Mouse (Mus musculus) lung, adult 2 months (tissue): ENCODE results near the gene Intu.

Source experiments
- CTCF ChIP-seq: fragments of 200-500 bp; IDR thresholded peaks from 2 replicates; pipeline ENCODE4 v1.5.1; 2011; ENCODE audit warnings: mild to moderate bottlenecking, low read length, control low read depth; ENCODE audit not compliant: insufficient read depth
- POLR2A ChIP-seq: fragments of 200-500 bp; IDR thresholded peaks from 2 replicates; pipeline ENCODE4 v1.6.1; 2011; ENCODE audit warnings: low read depth, mild to moderate bottlenecking, control low read depth, low read length, borderline replicate concordance; ENCODE audit errors: extremely low read depth

DNA sequence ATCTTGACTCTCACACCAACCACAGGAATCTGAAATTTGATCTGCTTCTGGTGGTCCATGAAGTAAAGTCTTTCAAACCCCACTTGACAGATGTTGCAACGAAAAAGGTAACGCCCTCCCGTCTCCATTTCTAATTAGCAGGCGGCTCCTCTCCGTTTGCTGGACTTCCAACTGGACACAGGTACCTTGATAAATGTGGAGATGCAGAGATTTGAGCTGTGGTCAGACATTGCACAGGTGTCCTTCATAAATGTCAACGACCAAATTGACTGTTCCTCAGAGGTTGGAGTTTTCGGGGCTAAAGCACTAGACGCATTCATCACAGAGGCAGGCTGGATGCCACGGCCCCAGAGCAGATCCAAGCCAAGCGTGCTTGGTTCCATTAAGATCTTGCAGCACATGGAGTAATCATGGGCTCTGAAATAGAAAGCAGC lies 47.8 kb upstream of the Intu start:
- TF ChIP-seq CTCF (no peak), POLR2A (no peak)
